In the genomic region with DNA sequence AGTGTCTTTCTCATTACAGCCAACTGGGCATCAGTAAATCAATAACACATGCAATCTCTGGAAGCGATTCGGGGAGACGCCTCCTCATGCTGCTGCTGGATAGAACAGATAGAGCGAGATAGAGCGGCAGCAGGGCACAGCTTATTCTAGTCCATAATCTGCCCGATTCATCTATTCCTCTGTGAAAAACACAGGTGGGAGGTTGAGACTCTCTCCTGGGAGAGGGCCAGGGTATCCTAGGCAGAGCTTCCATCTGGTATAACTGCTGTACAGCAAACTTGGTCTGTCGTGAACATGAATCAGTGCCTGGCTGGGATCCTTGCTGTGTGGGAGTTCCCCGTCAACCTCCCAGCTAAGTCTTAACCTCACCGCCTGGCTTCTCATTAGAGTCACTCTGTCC, we compare ENCODE assay signal across 10 mouse cellular contexts.
DNase-seq lines count a peak whose midpoint lies in the region; ATAC-seq lines count a peak whose summit lies in the region.
"Had no signal": no experiment of that assay in that cellular context is flagged by ENCODE, and none has a peak within 500 bp of the region (broad histone marks: within the 10 kb centered on the region; RNA-seq: fewer than 3 reads in every experiment).

No protein-coding gene starts in this region.

- DNase-seq in 3T3-L1 (ENCODE audit: low read depth, low spot score) (peak; percentile 73), adipocyte (ENCODE audit: low spot score) (peak; percentile 46)
- DNase-seq in left cerebral cortex, adult 11 months (ENCODE audit: low spot score): peak; percentile 71
- no peak for DNase-seq in adrenal gland, postnatal 10 days
- DNase-seq in T-cell, adult 2 months (ENCODE audit: low spot score): no peak
- DNase-seq in thymus, postnatal 25 days: no peak
- DNase-seq: adrenal gland, postnatal 36 days; kidney, postnatal 14 days had no signal

- ATAC-seq in frontal cortex, adult (ENCODE audit: low TSS enrichment): peak; percentile 98
- ATAC-seq in monocyte, adult 5-6 weeks (replicated peaks; ENCODE audit: insufficient number of reproducible peaks, low FRiP score, low TSS enrichment, poor library complexity, severe bottlenecking): no peak

Comparison
In these comparisons a context has a peak if more than half of its experiments do, and no peak if none do; other contexts are left out.
1. DNase-seq: peak in 3T3-L1 (single experiment), adipocyte (single experiment) and left cerebral cortex, adult 11 months (single experiment); none in adrenal gland, postnatal 10 days (single experiment), T-cell, adult 2 months (single experiment) and thymus, postnatal 25 days (single experiment).